Mouse (Mus musculus): ENCODE data around the gene Ddx17.

Gene Ddx17

GRCm38 (mm10) chr15:79518571-79518970 lies 28.0 kb downstream of the Ddx17 start:
- DNase-seq (ENCODE audit: low spot score), result no peak

- DNase-seq (ENCODE audit: low spot score), result no peak
Observed at GRCm38 (mm10) chr15:79517710-79518109, 28.8 kb downstream of the Ddx17 start.

- no peak for DNase-seq (ENCODE audit: low spot score)
Observed at GRCm38 (mm10) chr15:79516171-79517096, 30.1 kb downstream of the Ddx17 start, which contains the start of gene Kdelr3. Gene Kdelr3, plus strand, starts transcription at chr15:79516411.

- no peak for DNase-seq (ENCODE audit: low spot score)
Observed at GRCm38 (mm10) chr15:79513940-79514339, 32.6 kb downstream of the Ddx17 start.

- no peak for DNase-seq (ENCODE audit: low spot score)
Observed at GRCm38 (mm10) chr15:79511553-79512320, 34.8 kb downstream of the Ddx17 start.

- DNase-seq (ENCODE audit: low spot score), result no peak
Observed at GRCm38 (mm10) chr15:79510425-79510824, 36.1 kb downstream of the Ddx17 start.

- no peak for DNase-seq (ENCODE audit: low spot score)
Observed at GRCm38 (mm10) chr15:79509998-79510397, 36.5 kb downstream of the Ddx17 start.

- DNase-seq (ENCODE audit: low spot score), result no peak
Observed at GRCm38 (mm10) chr15:79507055-79507828, 39.3 kb downstream of the Ddx17 start.

GRCm38 (mm10) chr15:79506460-79506859 lies 40.1 kb downstream of the Ddx17 start:
- DNase-seq (ENCODE audit: low spot score), result no peak

- DNase-seq (ENCODE audit: low spot score), result no peak
Observed at GRCm38 (mm10) chr15:79505616-79506283, 40.8 kb downstream of the Ddx17 start.

- no peak for DNase-seq (ENCODE audit: low spot score)
Observed at GRCm38 (mm10) chr15:79504707-79505452, 41.7 kb downstream of the Ddx17 start, which contains the start of gene Kcnj4. Gene Kcnj4, minus strand, starts transcription at chr15:79505241.

- DNase-seq (ENCODE audit: low spot score), result no peak
Observed at GRCm38 (mm10) chr15:79503438-79503837, 43.1 kb downstream of the Ddx17 start.

GRCm38 (mm10) chr15:79502891-79503341 lies 43.6 kb downstream of the Ddx17 start:
- DNase-seq (ENCODE audit: low spot score), result no peak

GRCm38 (mm10) chr15:79500110-79500509 lies 46.4 kb downstream of the Ddx17 start:
- DNase-seq (ENCODE audit: low spot score), result no peak

GRCm38 (mm10) chr15:79493527-79493926 lies 53.0 kb downstream of the Ddx17 start:
- no peak for DNase-seq (ENCODE audit: low spot score)

GRCm38 (mm10) chr15:79489463-79489862 lies 57.1 kb downstream of the Ddx17 start:
- no peak for DNase-seq (ENCODE audit: low spot score)

- no peak for DNase-seq (ENCODE audit: low spot score)
Observed at GRCm38 (mm10) chr15:79481181-79481688, 65.3 kb downstream of the Ddx17 start.
